Mouse (Mus musculus): Measurements from ENCODE around the gene Arl2. TPM values are rescaled to one million over a fixed set of nuclear protein-coding genes. Genes with fewer than 3 reads are reported as not detected.

Arl2 gene
- 99.8 and 109 TPM in 2 replicates for polyA plus RNA-seq (2012; rRNA removed)

GRCm38 (mm10) chr19:6141394-6141749 is at the start of gene Arl2:
Gene Arl2 (minus strand): TSS chr19:6141548.

GRCm38 (mm10) chr19:6184131-6184530 is 42.8 kb upstream of the Arl2 start, which contains the start of gene Majin:
Gene Majin (plus strand): TSS chr19:6184388.

GRCm38 (mm10) chr19:6140678-6141393 is 512 bp downstream of the Arl2 start, which contains the start of gene Batf2:
Gene Batf2 (plus strand): TSS chr19:6140983.

GRCm38 (mm10) chr19:6127760-6128341 is 13.5 kb downstream of the Arl2 start, which contains the start of gene Snx15:
Gene Snx15 (minus strand): TSS chr19:6128304.

GRCm38 (mm10) chr19:6117986-6118676 is 23.2 kb downstream of the Arl2 start, which contains the start of gene Sac3d1:
Gene Sac3d1 (minus strand): TSS chr19:6118650.

GRCm38 (mm10) chr19:6105586-6105985 is 35.8 kb downstream of the Arl2 start, which contains the start of gene Naaladl1:
Gene Naaladl1 (plus strand): TSS chr19:6105782.

GRCm38 (mm10) chr19:6094119-6094518 is 47.2 kb downstream of the Arl2 start, which contains the start of gene AC131692.1:
Gene AC131692.1 (plus strand): TSS chr19:6094419.

GRCm38 (mm10) chr19:6084478-6085248 is 56.7 kb downstream of the Arl2 start, which contains the start of the genes Zfpl1 and Cdca5:
Gene Zfpl1 (minus strand): TSS chr19:6084956.
Gene Cdca5 (plus strand): TSS chr19:6084983.

Other genes starting within 250 kb of the Arl2 start
- 13.9 and 15.5 TPM in 2 replicates for gene Tigd3, start 247.4 kb downstream of the Arl2 start, polyA plus RNA-seq (2012; rRNA removed)
- 193 and 198 TPM in 2 replicates for gene Dpf2, start 228.5 kb downstream of the Arl2 start, polyA plus RNA-seq (2012; rRNA removed)
- 9.7 and 12.1 TPM in 2 replicates for gene Cdc42ep2, start 216.7 kb downstream of the Arl2 start, polyA plus RNA-seq (2012; rRNA removed)
- 50.1 and 52.4 TPM in 2 replicates for gene Pola2, start 177.3 kb downstream of the Arl2 start, polyA plus RNA-seq (2012; rRNA removed)
- gene Slc22a20, start 155.4 kb downstream of the Arl2 start, polyA plus RNA-seq (2012; rRNA removed) = not detected in 2 replicates
- gene Capn1, start 125.7 kb downstream of the Arl2 start, polyA plus RNA-seq (2012; rRNA removed) = 5.1 and 9.9 TPM in 2 replicates
- gene Syvn1, start 95.0 kb downstream of the Arl2 start, polyA plus RNA-seq (2012; rRNA removed) = 28.2 and 37.9 TPM in 2 replicates
- gene Mrpl49, start 83.8 kb downstream of the Arl2 start, polyA plus RNA-seq (2012; rRNA removed) = 52.3 and 53.8 TPM in 2 replicates
- gene Fau, start 83.7 kb downstream of the Arl2 start, polyA plus RNA-seq (2012; rRNA removed) = 1,336 and 1,386 TPM in 2 replicates
- gene Znhit2, start 80.4 kb downstream of the Arl2 start, polyA plus RNA-seq (2012; rRNA removed) = 31.1 and 33.9 TPM in 2 replicates
- 79.3 and 81.1 TPM in 2 replicates for gene Tm7sf2, start 73.2 kb downstream of the Arl2 start, polyA plus RNA-seq (2012; rRNA removed)
- gene Vps51, start 64.3 kb downstream of the Arl2 start, polyA plus RNA-seq (2012; rRNA removed) = 101 and 102 TPM in 2 replicates
- gene Tmem262, start 61.5 kb downstream of the Arl2 start, polyA plus RNA-seq (2012; rRNA removed) = not detected in 2 replicates
- 2.3 and 2.7 TPM in 2 replicates for gene Gm28374, start 59.3 kb downstream of the Arl2 start, polyA plus RNA-seq (2012; rRNA removed)
- 99.9 and 111 TPM in 2 replicates for gene Zfpl1, start 56.6 kb downstream of the Arl2 start, polyA plus RNA-seq (2012; rRNA removed)
- gene Cdca5, start 56.6 kb downstream of the Arl2 start, polyA plus RNA-seq (2012; rRNA removed) = 13.7 and 19.6 TPM in 2 replicates
- gene AC131692.1, start 47.1 kb downstream of the Arl2 start, polyA plus RNA-seq (2012; rRNA removed) = 0.29 and 0.48 TPM in 2 replicates
- gene Naaladl1, start 35.8 kb downstream of the Arl2 start, polyA plus RNA-seq (2012; rRNA removed) = 1.8 and 1.9 TPM in 2 replicates
- 45.8 and 47.4 TPM in 2 replicates for gene Sac3d1, start 22.9 kb downstream of the Arl2 start, polyA plus RNA-seq (2012; rRNA removed)
- gene Snx15, start 13.2 kb downstream of the Arl2 start, polyA plus RNA-seq (2012; rRNA removed) = 47.2 and 51.4 TPM in 2 replicates
- gene Batf2, start 565 bp downstream of the Arl2 start, polyA plus RNA-seq (2012; rRNA removed) = 0.34 and 0.48 TPM in 2 replicates
- gene Majin, start 42.8 kb upstream of the Arl2 start, polyA plus RNA-seq (2012; rRNA removed) = 0.09 TPM in 1 of 2 replicates, not detected in the other
- 0.14 and 1.1 TPM in 2 replicates for gene Gpha2, start 84.8 kb upstream of the Arl2 start, polyA plus RNA-seq (2012; rRNA removed)
- 99.3 and 99.9 TPM in 2 replicates for gene Ppp2r5b, start 94.3 kb upstream of the Arl2 start, polyA plus RNA-seq (2012; rRNA removed)
- 19.9 and 22.5 TPM in 2 replicates for gene Atg2a, start 100.1 kb upstream of the Arl2 start, polyA plus RNA-seq (2012; rRNA removed)
- 175 and 205 TPM in 2 replicates for gene Ehd1, start 135.2 kb upstream of the Arl2 start, polyA plus RNA-seq (2012; rRNA removed)
- gene Cdc42bpg, start 164.9 kb upstream of the Arl2 start, polyA plus RNA-seq (2012; rRNA removed) = 5.2 and 8.1 TPM in 2 replicates
- gene Men1, start 193.4 kb upstream of the Arl2 start, polyA plus RNA-seq (2012; rRNA removed) = 105 and 109 TPM in 2 replicates
- gene Map4k2, start 199.6 kb upstream of the Arl2 start, polyA plus RNA-seq (2012; rRNA removed) = 111 and 113 TPM in 2 replicates
- 197 and 220 TPM in 2 replicates for gene Sf1, start 222.1 kb upstream of the Arl2 start, polyA plus RNA-seq (2012; rRNA removed)
- gene Pygm, start 242.9 kb upstream of the Arl2 start, polyA plus RNA-seq (2012; rRNA removed) = 2.2 and 7.0 TPM in 2 replicates

Measured in central nervous system, embryonic 14 days (tissue).